Mouse (Mus musculus) hindbrain, postnatal 0 days (tissue): Measurements from ENCODE around the gene Entpd8. TPM values are rescaled to one million over a fixed set of nuclear protein-coding genes. Genes with fewer than 3 reads are reported as not detected.
A peak's percentile ranks its signal among the peaks of the same experiment; 100 is the strongest.

ENCODE experiments used
- ATAC-seq: fragments of 200-750 bp; cut with Nextera tagmentation; 2 replicates; pipeline ENCODE4 v1.8.0; 2017; ENCODE audit warnings: mild to moderate bottlenecking, moderate TSS enrichment, moderate library complexity
- DNase-seq: peaks from one replicate; pipeline ENCODE4 v3.0.0-alpha.2; 2015; ENCODE audit warnings: low spot score
- H3K27ac ChIP-seq: fragments of 300-500 bp; sonication (generic); 2 replicates; pipeline ENCODE4 v1.5.1; 2014; ENCODE audit warnings: mild to moderate bottlenecking
- H3K27me3 ChIP-seq: fragments of 300-500 bp; sonication (generic); 2 replicates; pipeline ENCODE4 v1.6.1; 2014; ENCODE audit warnings: low read length, mixed read lengths; ENCODE audit not compliant: insufficient read depth
- H3K36me3 ChIP-seq: fragments of 300-500 bp; sonication (generic); 2 replicates; pipeline ENCODE4 v1.6.1; 2014; ENCODE audit warnings: low read length, mixed read lengths; ENCODE audit not compliant: insufficient read depth
- H3K4me1 ChIP-seq: fragments of 300-500 bp; sonication (generic); 2 replicates; pipeline ENCODE4 v1.6.1; 2014; ENCODE audit warnings: antibody characterized with exemption, low read length, mixed read lengths; ENCODE audit not compliant: insufficient read depth
- H3K4me2 ChIP-seq: fragments of 300-500 bp; sonication (generic); 2 replicates; pipeline ENCODE4 v1.6.1; 2014; ENCODE audit warnings: low read depth, mild to moderate bottlenecking, low read length, moderate library complexity, mixed read lengths
- H3K4me3 ChIP-seq: fragments of 300-500 bp; sonication (generic); 2 replicates; pipeline ENCODE4 v1.5.1; 2014; ENCODE audit warnings: low read length
- H3K9ac ChIP-seq: fragments of 300-500 bp; sonication (generic); replicated peaks from 2 replicates; pipeline ENCODE4 v1.6.1; 2014; ENCODE audit warnings: mild to moderate bottlenecking, low read length, moderate library complexity, mixed read lengths
- H3K9me3 ChIP-seq: fragments of 300-500 bp; sonication (generic); 2 replicates; pipeline ENCODE4 v1.6.1; 2016; ENCODE audit warnings: low read length, mixed read lengths
- CTCF ChIP-seq: IDR thresholded peaks from 2 replicates; pipeline ENCODE4 v1.5.1; 2016; ENCODE audit warnings: antibody characterized with exemption, control low read depth, low read depth
- WGBS: fragments of 180-500 bp; shearing (Covaris S2); extraction: QIAGEN DNeasy Blood & Tissue Kit; methylation state at CpG from one replicate; pipeline ENCODE4 v1.1.7; 2014; 5-methylcytosine and 5-hydroxymethylcytosine counted together
- polyA plus RNA-seq: library from polyadenylated mRNA; unstranded; fragments of >200 nt; fragmentation: Nextera tagmentation; extraction: Ambion mirVana; gene quantifications from 2 replicates; pipeline ENCODE4 v1.2.1, GENCODE M21; 2015
- total RNA-seq: library from RNA; depleted of rRNA; stranded (reverse); fragments of >200 nt; gene quantifications from 2 replicates; pipeline ENCODE4 v1.2.3, GENCODE M21; 2014

Entpd8 gene
- total and polyA plus RNA-seq, 2 experiments from 2014 or later = not detected

DNA sequence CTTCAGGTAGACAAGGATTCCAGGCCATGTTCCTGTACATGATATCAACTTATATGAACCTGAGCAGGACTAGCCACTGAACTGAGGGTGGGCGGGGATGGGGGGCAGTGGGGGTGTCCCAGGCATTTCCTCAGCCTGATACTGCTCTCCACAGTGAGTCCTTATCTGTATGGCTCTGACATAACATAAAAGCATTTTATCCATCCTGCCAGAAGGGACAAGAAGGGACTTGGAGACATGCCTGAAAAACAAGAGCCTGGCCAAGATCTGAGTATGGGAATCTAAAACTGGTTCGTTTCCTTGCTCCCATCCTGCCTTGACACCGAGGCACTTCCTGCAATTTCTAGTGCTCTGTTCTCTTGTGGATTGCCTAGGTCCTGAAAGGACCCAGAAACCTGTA is 25.9 kb downstream of the Entpd8 start:
- Histone ChIP-seq H3K9ac (no peak overlapping the region), H3K36me3 (no peaks in the 10 kb centered on the region), H3K4me1 (0 out of 2 replicates have a peak, but pooled peaks cover 4% of the 10 kb centered on the region), H3K27ac (no peak overlapping the region), H3K9me3 (no peaks in the 10 kb centered on the region), H3K27me3 (no peaks in the 10 kb centered on the region), H3K4me2 (no peak overlapping the region), H3K4me3 (no peak overlapping the region)
- no peak for TF ChIP-seq CTCF
- ATAC-seq (no peak), DNase-seq (no peak)
- WGBS = 54% methylated on average over 3 of the region's 3 CpGs

DNA sequence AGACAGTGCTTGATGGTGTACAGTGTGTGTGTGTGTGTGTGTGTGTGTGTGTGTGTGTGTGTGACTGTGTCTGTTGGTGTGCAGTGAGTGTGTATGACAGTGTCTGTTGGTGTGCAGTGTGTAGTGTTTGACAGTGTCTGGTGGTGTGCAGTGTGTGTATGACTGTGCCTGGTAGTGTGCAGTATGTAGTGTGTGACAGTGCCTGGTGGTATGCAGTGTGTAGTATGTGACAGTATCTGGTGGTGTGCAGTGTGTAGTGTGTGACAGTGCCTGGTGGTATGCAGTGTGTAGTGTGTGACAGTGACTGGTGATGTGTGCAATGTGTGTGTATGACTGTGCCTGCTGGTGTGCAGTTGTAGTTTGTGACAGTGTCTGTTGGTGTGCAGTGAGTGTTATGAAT is 29.4 kb downstream of the Entpd8 start:
- no peaks in the 10 kb centered on the region for H3K36me3 ChIP-seq
- no peak for DNase-seq
- H3K4me3 ChIP-seq = no peak overlapping the region
- TF ChIP-seq CTCF = no peak
- no peaks in the 10 kb centered on the region for H3K9me3 ChIP-seq
- H3K9ac ChIP-seq = no peak overlapping the region
- ATAC-seq = peak; percentile 65
- H3K27me3 ChIP-seq = no peaks in the 10 kb centered on the region
- no peak overlapping the region for H3K27ac ChIP-seq
- H3K4me2 ChIP-seq = no peak overlapping the region
- 0 out of 2 replicates have a peak, but pooled peaks cover 4% of the 10 kb centered on the region for H3K4me1 ChIP-seq

DNA sequence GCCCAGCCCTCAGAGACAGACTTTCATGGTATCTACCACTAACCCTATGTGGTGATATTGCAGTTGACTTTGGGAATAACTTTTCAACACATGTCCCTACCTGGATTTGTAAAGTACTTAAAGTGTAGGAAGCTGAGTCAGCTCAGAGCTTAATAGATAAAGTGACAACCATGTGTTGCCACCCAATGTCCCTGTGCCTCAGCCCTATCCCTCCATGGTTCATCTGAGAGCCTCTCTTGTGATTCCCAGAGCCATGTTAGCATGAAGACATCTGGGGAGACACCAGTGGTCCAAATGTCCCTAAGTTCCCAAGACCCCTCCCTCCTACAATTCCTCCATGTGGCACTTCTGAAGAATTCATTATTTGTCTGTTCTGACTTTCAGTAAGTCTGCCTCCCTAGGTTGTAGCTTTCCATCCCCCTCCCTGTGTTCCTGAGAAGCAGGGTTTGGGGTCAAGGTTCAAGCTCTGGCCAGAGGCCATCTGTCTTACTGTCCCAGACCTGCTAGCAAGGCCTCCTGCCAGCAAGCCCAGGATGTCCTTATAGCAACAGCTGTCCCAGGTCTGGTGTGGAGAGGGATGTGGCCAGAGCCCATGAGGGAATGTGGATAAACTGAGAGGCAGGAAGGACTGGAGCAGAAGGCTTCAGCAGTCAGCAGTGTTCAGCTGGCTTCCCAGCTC is 30.5 kb downstream of the Entpd8 start:
- no peak overlapping the region; the same call in 1 of the 2 replicates for H3K27ac ChIP-seq
- no peak for TF ChIP-seq CTCF
- no peak overlapping the region for H3K4me3 ChIP-seq
- no peaks in the 10 kb centered on the region for H3K27me3 ChIP-seq
- ATAC-seq = no peak
- no peak overlapping the region for H3K9ac ChIP-seq
- H3K4me2 ChIP-seq = no peak overlapping the region
- H3K9me3 ChIP-seq = no peaks in the 10 kb centered on the region
- 0 out of 2 replicates have a peak, but pooled peaks cover 4% of the 10 kb centered on the region for H3K4me1 ChIP-seq
- no peak for DNase-seq
- H3K36me3 ChIP-seq = no peaks in the 10 kb centered on the region

DNA sequence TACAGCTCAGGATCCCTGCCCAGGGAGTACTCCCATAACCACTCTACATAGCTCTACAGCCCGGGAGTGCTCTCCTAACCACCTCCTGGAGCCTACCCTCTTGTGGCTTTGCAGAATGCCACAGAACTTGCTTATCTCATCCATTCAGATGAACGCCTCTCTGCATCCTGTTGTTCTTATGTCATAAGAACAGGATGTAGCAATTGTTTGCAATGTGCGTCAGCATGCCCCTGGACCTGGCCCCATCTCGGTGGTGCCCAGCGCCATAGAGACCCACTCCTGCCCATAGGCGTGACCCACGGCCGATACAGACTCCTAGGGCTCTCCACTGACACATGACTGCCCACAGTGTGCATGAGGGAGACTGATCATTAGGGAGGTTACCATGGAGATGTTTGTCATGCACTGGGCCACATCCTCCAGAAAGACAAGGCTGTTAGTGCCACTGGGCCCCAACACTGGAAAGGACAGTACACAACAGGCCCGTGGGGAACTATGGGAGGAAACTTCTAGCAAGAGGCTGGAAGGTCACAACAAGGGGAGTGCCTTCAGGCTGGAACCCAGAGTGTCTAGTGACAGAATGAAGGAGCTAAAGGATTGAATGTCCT is 31.2 kb downstream of the Entpd8 start:
- Histone ChIP-seq H3K4me3 (no peak overlapping the region), H3K27ac (no peak overlapping the region; the same call in 1 of the 2 replicates)
- 38% methylated on average over 9 of the region's 9 CpGs for WGBS

DNA sequence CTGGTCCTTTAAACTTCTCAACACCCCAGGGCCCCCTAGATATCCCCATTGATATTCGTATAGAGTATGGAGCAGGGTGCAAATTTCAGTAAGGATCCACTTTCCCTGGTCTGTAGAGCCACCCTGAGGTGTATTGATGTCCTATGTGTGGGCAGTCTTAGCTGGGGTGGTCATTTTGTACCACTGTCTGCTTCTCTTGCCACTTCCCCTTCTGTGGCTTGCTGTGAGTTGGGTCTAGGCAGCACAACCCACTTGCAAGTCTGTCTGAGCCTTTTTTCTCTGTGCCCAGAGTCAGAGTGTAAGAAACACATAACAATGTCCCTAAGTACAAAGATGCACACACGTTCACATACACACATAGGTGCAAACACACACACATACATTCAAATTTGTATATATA is 34.2 kb downstream of the Entpd8 start:
- no peak for TF ChIP-seq CTCF
- Histone ChIP-seq H3K4me1 (0 out of 2 replicates have a peak, but pooled peaks cover 4% of the 10 kb centered on the region), H3K9me3 (no peaks in the 10 kb centered on the region), H3K36me3 (no peaks in the 10 kb centered on the region), H3K4me3 (no peak overlapping the region), H3K27ac (no peak overlapping the region), H3K9ac (no peak overlapping the region), H3K27me3 (no peaks in the 10 kb centered on the region), H3K4me2 (no peak overlapping the region)
- no peak for DNase-seq
- 83% methylated on average over 2 of the region's 2 CpGs for WGBS
- ATAC-seq = no peak

More for the DNA sequence above, 31.2 kb downstream of the Entpd8 start:
- 0 out of 2 replicates have a peak, but pooled peaks cover 4% of the 10 kb centered on the region for H3K4me1 ChIP-seq
- TF ChIP-seq CTCF = no peak
- H3K9ac ChIP-seq = no peak overlapping the region
- H3K4me2 ChIP-seq = no peak overlapping the region
- no peaks in the 10 kb centered on the region for H3K9me3 ChIP-seq
- H3K27me3 ChIP-seq = no peaks in the 10 kb centered on the region
- DNase-seq (no peak), ATAC-seq (peak; percentile 43; the same call in 1 of the 2 replicates)
- H3K36me3 ChIP-seq = no peaks in the 10 kb centered on the region

DNA sequence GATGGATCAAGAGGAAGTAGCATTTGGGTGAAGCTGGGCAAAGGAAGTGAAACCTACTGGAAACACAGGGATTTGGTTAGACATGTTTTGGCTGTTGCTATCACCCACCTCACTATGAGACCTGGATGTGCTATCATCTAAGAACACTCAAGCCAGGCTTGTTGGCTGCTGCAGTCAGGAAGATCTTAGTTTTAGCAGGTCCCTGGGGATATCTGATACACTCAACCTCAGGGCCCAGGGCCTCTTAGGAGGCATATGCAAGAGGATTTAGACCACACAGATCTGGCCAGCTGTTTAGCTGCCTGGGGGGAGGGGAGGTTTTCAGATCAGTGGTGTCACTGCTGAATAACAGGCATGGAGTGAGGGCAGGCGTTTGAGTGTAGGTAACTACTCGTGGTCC is 35.3 kb downstream of the Entpd8 start:
- WGBS = 66% methylated on average over 2 of the region's 2 CpGs
- no peak overlapping the region for H3K4me3 ChIP-seq
- no peaks in the 10 kb centered on the region for H3K27me3 ChIP-seq
- no peak overlapping the region for H3K27ac ChIP-seq
- no peaks in the 10 kb centered on the region for H3K9me3 ChIP-seq
- DNase-seq (no peak), ATAC-seq (no peak)
- no peak overlapping the region for H3K4me2 ChIP-seq
- H3K4me1 ChIP-seq = no peaks in the 10 kb centered on the region
- H3K36me3 ChIP-seq = no peaks in the 10 kb centered on the region
- no peak for TF ChIP-seq CTCF
- no peak overlapping the region for H3K9ac ChIP-seq

GRCm38 (mm10) chr2:25120963-25121362 is 40.9 kb downstream of the Entpd8 start:
- ATAC-seq (no peak), DNase-seq (no peak)
- no peak for TF ChIP-seq CTCF
- H3K27me3 ChIP-seq = no peaks in the 10 kb centered on the region
- H3K9me3 ChIP-seq = no peaks in the 10 kb centered on the region
- no peak overlapping the region for H3K4me2 ChIP-seq
- H3K36me3 ChIP-seq = no peaks in the 10 kb centered on the region
- no peak overlapping the region for H3K9ac ChIP-seq
- no peak overlapping the region for H3K27ac ChIP-seq
- H3K4me3 ChIP-seq = no peak overlapping the region
- WGBS = 90% methylated on average over 7 of the region's 7 CpGs
- no peaks in the 10 kb centered on the region for H3K4me1 ChIP-seq
